Mouse (Mus musculus) lung, adult 2 months (tissue): ENCODE measurements at regions not wholly inside any gene's neighbourhood (a gene's known extent, or its start where the extent isn't known, plus 50 kb on each side); places are given as distances from the start of the nearest gene placed in this dataset.

ENCODE experiments used
- CTCF ChIP-seq: fragments of 200-500 bp; IDR thresholded peaks from 2 replicates; pipeline ENCODE4 v1.5.1; 2011; ENCODE audit warnings: mild to moderate bottlenecking, low read length, control low read depth; ENCODE audit not compliant: insufficient read depth
- POLR2A ChIP-seq: fragments of 200-500 bp; IDR thresholded peaks from 2 replicates; pipeline ENCODE4 v1.6.1; 2011; ENCODE audit warnings: low read depth, mild to moderate bottlenecking, control low read depth, low read length, borderline replicate concordance; ENCODE audit errors: extremely low read depth

- TF ChIP-seq POLR2A = no peak
- no peak for TF ChIP-seq CTCF
Measured at GRCm38 (mm10) chr6:117678276-117678675, 162.7 kb upstream of the Zfp637 start.
